In genomic region chr6:27645054-27645453, GRCm38 (mm10) we compare ENCODE assay signal across 24 mouse cellular contexts.
DNase-seq lines count a peak whose midpoint lies in the region; ATAC-seq and TF ChIP-seq lines count a peak whose summit lies in the region.
"Had no signal": no experiment of that assay in that cellular context is flagged by ENCODE, and none has a peak within 500 bp of the region (broad histone marks: within the 10 kb centered on the region; RNA-seq: fewer than 3 reads in every experiment).

No protein-coding gene starts in this region.

- no peak overlapping the region for H3K27ac ChIP-seq in MEL (ENCODE audit: control insufficient read depth, low read depth, low read length)
- H3K27ac ChIP-seq in olfactory bulb, adult 2 months (ENCODE audit: insufficient read depth, low read depth, low read length), result peak overlapping the region; percentile 83
- H3K27ac ChIP-seq: embryonic facial prominence, embryonic 13.5 days; embryonic facial prominence, embryonic 15.5 days; forebrain, embryonic 10.5 days; forebrain, embryonic 12.5 days had no signal

- H3K79me2 ChIP-seq in MEL (ENCODE audit: control insufficient read depth, insufficient read depth, low read length, poor library complexity), result no peaks in the 10 kb centered on the region

- no peak for TF ChIP-seq CTCF in MEL (IDR thresholded peaks at IDR 0.05 in 2 of 3, conservative IDR thresholded peaks at IDR 0.05 in 1 of 3; ENCODE audit: control insufficient read depth in 1 of 3, insufficient read depth in 1 of 3, low read depth in 2 of 3, low read length in 3 of 3, poor library complexity in 1 of 3, severe bottlenecking in 1 of 3)
- no peak for TF ChIP-seq CTCF in olfactory bulb, adult 2 months (IDR thresholded peaks at IDR 0.05; ENCODE audit: insufficient read depth, low read depth, low read length)

- TF ChIP-seq RAD21 in MEL (IDR thresholded peaks at IDR 0.05; ENCODE audit: low read depth, low read length), result no peak

- no peak for TF ChIP-seq EP300 in MEL (IDR thresholded peaks at IDR 0.05; ENCODE audit: low read depth in 1 of 2, low read length in 2 of 2)

- H3K9ac ChIP-seq in MEL (ENCODE audit: control insufficient read depth, low read depth, low read length, poor library complexity, severe bottlenecking), result no peak overlapping the region
- H3K9ac ChIP-seq: embryonic facial prominence, embryonic 13.5 days; embryonic facial prominence, embryonic 15.5 days; forebrain, embryonic 12.5 days had no signal

- peak; percentile 57 for ATAC-seq in megakaryocyte progenitor cell, adult 5-6 weeks (replicated peaks; ENCODE audit: poor library complexity)
- ATAC-seq: forebrain, embryonic 14.5 days; forebrain, embryonic 16.5 days had no signal

- no peaks in the 10 kb centered on the region for H3K4me1 ChIP-seq in MEL (ENCODE audit: control insufficient read depth in 1 of 2, insufficient read depth in 2 of 2, low read length in 2 of 2)
- peaks cover 6% of the 10 kb centered on the region for H3K4me1 ChIP-seq in olfactory bulb, adult 2 months (ENCODE audit: control insufficient read depth, insufficient read depth, low read length)
- H3K4me1 ChIP-seq: embryonic facial prominence, embryonic 13.5 days; embryonic facial prominence, embryonic 15.5 days; forebrain, embryonic 10.5 days; forebrain, embryonic 12.5 days had no signal

- WGBS in olfactory bulb, adult 2 months, result 43% methylated on average over 5 of the region's 5 CpGs

- no peaks in the 10 kb centered on the region for H3K36me3 ChIP-seq in MEL (ENCODE audit: control insufficient read depth in 1 of 2, insufficient read depth in 2 of 2, low read length in 2 of 2)
- H3K36me3 ChIP-seq: embryonic facial prominence, embryonic 13.5 days; embryonic facial prominence, embryonic 15.5 days; forebrain, embryonic 10.5 days; forebrain, embryonic 12.5 days had no signal

- H3K4me3 ChIP-seq in MEL (ENCODE audit: control insufficient read depth in 1 of 2, insufficient read depth in 1 of 2, low read depth in 2 of 2, low read length in 2 of 2), result no peak overlapping the region
- no peak overlapping the region for H3K4me3 ChIP-seq in olfactory bulb, adult 2 months (ENCODE audit: insufficient read depth, low read depth, low read length)
- H3K4me3 ChIP-seq: embryonic facial prominence, embryonic 13.5 days; embryonic facial prominence, embryonic 15.5 days; erythroblast, embryonic 14.5 days; forebrain, embryonic 10.5 days; forebrain, embryonic 12.5 days had no signal

- H3K9me3 ChIP-seq in MEL (replicated peaks; ENCODE audit: insufficient read depth, low read length), result no peaks in the 10 kb centered on the region
- H3K9me3 ChIP-seq: embryonic facial prominence, embryonic 13.5 days; embryonic facial prominence, embryonic 15.5 days; forebrain, embryonic 10.5 days; forebrain, embryonic 12.5 days had no signal

- TF ChIP-seq POLR2A in MEL (IDR thresholded peaks at IDR 0.05; ENCODE audit: control insufficient read depth in 1 of 2, insufficient read depth in 1 of 2, low read depth in 1 of 2, low read length in 2 of 2, poor library complexity in 1 of 2), result no peak
- no peak for TF ChIP-seq POLR2A in olfactory bulb, adult 2 months (IDR thresholded peaks at IDR 0.05; ENCODE audit: insufficient read depth, low read depth, low read length)

- no peaks in the 10 kb centered on the region; a peak in 2 of 4 replicates for H3K27me3 ChIP-seq in MEL (ENCODE audit: control insufficient read depth in 1 of 2, insufficient read depth in 2 of 2, low read length in 2 of 2)
- H3K27me3 ChIP-seq: embryonic facial prominence, embryonic 13.5 days; embryonic facial prominence, embryonic 15.5 days; forebrain, embryonic 12.5 days had no signal

- DNase-seq in retina, postnatal 1 day, result peak; percentile 2
- DNase-seq in retina, embryonic 14.5 days (ENCODE audit: low spot score), result no peak
- DNase-seq in MEL (ENCODE audit: low read depth, low spot score), result peak; percentile 4
- DNase-seq in thymus, postnatal 4 days, result no peak
- DNase-seq in ovary, postnatal 36 days (ENCODE audit: low spot score), result no peak
- no peak for DNase-seq in c-Kit-positive CD71-positive TER-119-positive erythroid progenitor cells, embryonic 14.5 days (ENCODE audit: low spot score)
- DNase-seq: adrenal gland, adult 2 months; adrenal gland, postnatal 10 days; adrenal gland, postnatal 25 days; cerebellum, adult 11-12 months; cerebellum, adult 2 months; cerebellum, adult 9-10 months; cerebellum, postnatal 10 days; cerebellum, postnatal 25 days; embryo, embryonic 11 days had no signal

TF ChIP-seq in MEL, 35 proteins besides CTCF, POLR2A, EP300 and RAD21:
- TF ChIP-seq MEF2A (IDR thresholded peaks at IDR 0.05; ENCODE audit: extremely low read depth, insufficient replicate concordance, low read depth, low read length, poor library complexity, severe bottlenecking), result no peak

Comparison
In these comparisons a context has a peak if more than half of its experiments do, and no peak if none do; other contexts are left out.
1. DNase-seq: peak in retina, postnatal 1 day (single experiment) and MEL (single experiment); none in retina, embryonic 14.5 days (single experiment), thymus, postnatal 4 days (single experiment), ovary, postnatal 36 days (single experiment) and c-Kit-positive CD71-positive TER-119-positive erythroid progenitor cells, embryonic 14.5 days (single experiment).